Mouse (Mus musculus) embryonic fibroblast, embryonic 13.5 days (primary cell): ENCODE results near the gene Keap1.

Experiments used
- CTCF ChIP-seq: IDR thresholded peaks from 2 replicates; pipeline ENCODE4 v1.5.1; 2011; ENCODE audit warnings: mild to moderate bottlenecking, control low read depth, low read length, moderate library complexity, borderline replicate concordance; ENCODE audit not compliant: insufficient read depth
- POLR2A ChIP-seq: IDR thresholded peaks from 2 replicates; pipeline ENCODE4 v1.6.1; 2011; ENCODE audit warnings: low read depth, mild to moderate bottlenecking, control low read depth, low read length, moderate library complexity

- TF ChIP-seq CTCF: no peak
- TF ChIP-seq POLR2A: no peak
Measured at GRCm38 (mm10) chr9:21273520-21274228, 34.5 kb upstream of the Keap1 start.
